Mouse (Mus musculus) midbrain, embryonic 15.5 days (tissue): Measurements from ENCODE around the gene Armcx3. TPM values are rescaled to one million over a fixed set of nuclear protein-coding genes. Genes with fewer than 3 reads are reported as not detected.
"Not testable (repeated sequence)": the region's sequence is repeated elsewhere in the genome, so short reads cannot be mapped to it uniquely, and the experiment has no call there.

Source experiments
- ATAC-seq: fragments of 200-750 bp; cut with Nextera tagmentation; replicated peaks from 2 replicates; pipeline ENCODE4 v1.8.0; 2017; ENCODE audit warnings: moderate TSS enrichment
- H3K27ac ChIP-seq: fragments of 300-500 bp; sonication (generic); 2 replicates; pipeline ENCODE4 v1.5.1; 2015; ENCODE audit warnings: mild to moderate bottlenecking, inconsistent platforms
- H3K27me3 ChIP-seq: fragments of 300-500 bp; sonication (generic); replicated peaks from 2 replicates; pipeline ENCODE4 v1.6.1; 2015; ENCODE audit warnings: inconsistent platforms
- H3K36me3 ChIP-seq: fragments of 300-500 bp; sonication (generic); replicated peaks from 2 replicates; pipeline ENCODE4 v1.6.1; 2015; ENCODE audit warnings: inconsistent platforms
- H3K4me1 ChIP-seq: fragments of 300-500 bp; sonication (generic); 2 replicates; pipeline ENCODE4 v1.6.1; 2015; ENCODE audit warnings: inconsistent platforms
- H3K4me2 ChIP-seq: fragments of 300-500 bp; sonication (generic); 2 replicates; pipeline ENCODE4 v1.6.1; 2015; ENCODE audit warnings: inconsistent platforms, mild to moderate bottlenecking, moderate library complexity
- H3K4me3 ChIP-seq: fragments of 300-500 bp; sonication (generic); 2 replicates; pipeline ENCODE4 v1.5.1; 2015; ENCODE audit warnings: mild to moderate bottlenecking, inconsistent platforms
- H3K9ac ChIP-seq: fragments of 300-500 bp; sonication (generic); 2 replicates; pipeline ENCODE4 v1.6.1; 2015; ENCODE audit warnings: mild to moderate bottlenecking, inconsistent platforms
- H3K9me3 ChIP-seq: fragments of 300-500 bp; sonication (generic); 2 replicates; pipeline ENCODE4 v1.6.1; 2016; ENCODE audit warnings: inconsistent platforms
- WGBS: fragments of 180-500 bp; shearing (Covaris S2); methylation state at CpG from one replicate; pipeline ENCODE4 v1.1.7; 2015; ENCODE audit warnings: mixed read lengths; 5-methylcytosine and 5-hydroxymethylcytosine counted together
- microRNA-seq: library from miRNA; unstranded; fragments of <30 nt; microRNA quantifications from one replicate; pipeline ENCODE4, GENCODE M21; 2016
- polyA plus RNA-seq: library from polyadenylated mRNA; unstranded; fragments of >200 nt; fragmentation: Nextera tagmentation; extraction: Ambion mirVana; gene quantifications from 2 replicates; pipeline ENCODE4 v1.2.1, GENCODE M21; 2015

The Armcx3 gene
- polyA plus RNA-seq, 1 experiment from 2014 or later, result 73.2 TPM

GRCm38 (mm10) chrX:134752584-134752983, 3.8 kb upstream of the Armcx3 start:
- ATAC-seq, result no peak
- no peak overlapping the region for H3K4me3 ChIP-seq
- no peaks in the 10 kb centered on the region for H3K36me3 ChIP-seq
- no peak overlapping the region for H3K9ac ChIP-seq
- peaks cover 5% of the 10 kb centered on the region; the same call in 1 of the 2 replicates for H3K27me3 ChIP-seq
- no peak overlapping the region for H3K27ac ChIP-seq
- H3K9me3 ChIP-seq, result no peaks in the 10 kb centered on the region
- WGBS, result 24% methylated on average over 4 of the region's 4 CpGs
- H3K4me2 ChIP-seq, result no peak overlapping the region
- peaks cover 8% of the 10 kb centered on the region for H3K4me1 ChIP-seq

DNA sequence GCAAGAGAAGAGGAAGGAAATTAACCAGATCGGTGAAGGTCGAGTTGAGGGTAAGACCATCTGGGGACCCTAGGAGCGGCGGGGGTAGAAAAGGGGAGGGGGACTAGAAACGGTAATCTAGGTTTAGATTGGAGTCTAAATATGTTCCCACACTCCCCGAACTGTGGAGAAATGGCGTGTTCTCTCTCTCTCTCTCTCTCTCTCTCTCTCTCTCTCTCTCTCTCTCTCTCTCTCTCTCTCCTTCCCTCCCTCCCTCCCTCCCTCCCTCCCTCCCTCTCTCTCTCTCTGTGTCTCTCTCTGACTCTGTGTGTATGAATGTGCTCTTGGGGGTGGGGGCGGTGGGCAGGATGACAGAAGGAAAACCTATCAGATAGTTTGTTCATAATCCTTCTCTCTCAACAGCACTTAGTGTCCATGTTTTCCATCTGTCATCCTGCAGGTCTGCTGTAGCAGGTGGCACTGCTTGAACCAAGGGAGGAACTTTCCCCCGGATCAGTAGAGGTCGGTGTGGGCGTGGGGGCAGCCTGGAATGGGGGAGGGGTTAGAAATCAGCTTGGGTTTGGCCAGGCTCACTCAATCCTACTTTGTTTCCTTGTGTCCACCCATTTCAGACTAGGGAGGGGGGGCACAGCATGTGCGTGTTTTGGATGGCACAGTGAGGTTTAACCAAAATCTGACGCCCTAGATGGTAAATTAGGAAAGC, 1.0 kb downstream of the Armcx3 start:
- ATAC-seq, result peak; percentile 50

GRCm38 (mm10) chrX:134763428-134764198, 7.2 kb downstream of the Armcx3 start:
- not testable (repeated sequence) for H3K4me3 ChIP-seq, H3K4me2 ChIP-seq, H3K4me1 ChIP-seq, H3K27me3 ChIP-seq, H3K27ac ChIP-seq, H3K9ac ChIP-seq, ATAC-seq, H3K9me3 ChIP-seq, H3K36me3 ChIP-seq
- 56% methylated on average over 4 of the region's 4 CpGs for WGBS

More for the DNA sequence above, 1.0 kb downstream of the Armcx3 start:
- H3K4me1 ChIP-seq, result peaks cover 6% of the 10 kb centered on the region; the same call in 1 of the 2 replicates
- H3K4me2 ChIP-seq, result peak overlapping the region; percentile 51
- peaks cover 3% of the 10 kb centered on the region; the same call in 1 of the 2 replicates for H3K27me3 ChIP-seq
- peak overlapping the region; percentile 52 for H3K9ac ChIP-seq
- H3K36me3 ChIP-seq, result no peaks in the 10 kb centered on the region
- peak overlapping the region; percentile 69; the same call in 1 of the 2 replicates for H3K27ac ChIP-seq
- no peaks in the 10 kb centered on the region for H3K9me3 ChIP-seq
- peak overlapping the region; percentile 53 for H3K4me3 ChIP-seq
- WGBS, result 25% methylated on average over 13 of the region's 13 CpGs

DNA sequence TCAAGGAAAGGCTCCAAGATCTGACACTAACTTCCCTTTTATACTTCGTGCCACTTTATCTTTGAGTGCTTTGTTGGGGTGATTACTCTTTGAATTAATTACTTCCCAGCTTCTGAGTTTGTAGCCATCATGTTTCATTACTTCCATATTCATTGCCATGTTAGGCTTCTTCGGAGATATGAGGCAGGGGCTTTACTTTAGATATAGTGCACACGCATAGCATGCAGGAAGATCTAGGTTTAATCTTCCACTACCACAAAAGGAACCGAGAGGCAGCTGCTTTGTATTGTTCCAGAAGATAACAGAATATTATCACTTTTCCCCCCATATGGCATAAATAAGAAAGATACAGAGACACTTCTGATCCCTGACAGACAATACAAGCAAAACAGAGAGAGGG, 31.3 kb downstream of the Armcx3 start:
- no peak overlapping the region for H3K4me2 ChIP-seq
- no peak overlapping the region for H3K27ac ChIP-seq
- H3K4me3 ChIP-seq, result no peak overlapping the region
- ATAC-seq, result no peak
- H3K4me1 ChIP-seq, result no peaks in the 10 kb centered on the region
- no peaks in the 10 kb centered on the region for H3K9me3 ChIP-seq
- no peaks in the 10 kb centered on the region for H3K36me3 ChIP-seq
- WGBS, result 70% methylated on average over 4 of the region's 4 CpGs
- H3K9ac ChIP-seq, result no peak overlapping the region
- 0 out of 2 replicates have a peak, but pooled peaks cover 3% of the 10 kb centered on the region for H3K27me3 ChIP-seq

DNA sequence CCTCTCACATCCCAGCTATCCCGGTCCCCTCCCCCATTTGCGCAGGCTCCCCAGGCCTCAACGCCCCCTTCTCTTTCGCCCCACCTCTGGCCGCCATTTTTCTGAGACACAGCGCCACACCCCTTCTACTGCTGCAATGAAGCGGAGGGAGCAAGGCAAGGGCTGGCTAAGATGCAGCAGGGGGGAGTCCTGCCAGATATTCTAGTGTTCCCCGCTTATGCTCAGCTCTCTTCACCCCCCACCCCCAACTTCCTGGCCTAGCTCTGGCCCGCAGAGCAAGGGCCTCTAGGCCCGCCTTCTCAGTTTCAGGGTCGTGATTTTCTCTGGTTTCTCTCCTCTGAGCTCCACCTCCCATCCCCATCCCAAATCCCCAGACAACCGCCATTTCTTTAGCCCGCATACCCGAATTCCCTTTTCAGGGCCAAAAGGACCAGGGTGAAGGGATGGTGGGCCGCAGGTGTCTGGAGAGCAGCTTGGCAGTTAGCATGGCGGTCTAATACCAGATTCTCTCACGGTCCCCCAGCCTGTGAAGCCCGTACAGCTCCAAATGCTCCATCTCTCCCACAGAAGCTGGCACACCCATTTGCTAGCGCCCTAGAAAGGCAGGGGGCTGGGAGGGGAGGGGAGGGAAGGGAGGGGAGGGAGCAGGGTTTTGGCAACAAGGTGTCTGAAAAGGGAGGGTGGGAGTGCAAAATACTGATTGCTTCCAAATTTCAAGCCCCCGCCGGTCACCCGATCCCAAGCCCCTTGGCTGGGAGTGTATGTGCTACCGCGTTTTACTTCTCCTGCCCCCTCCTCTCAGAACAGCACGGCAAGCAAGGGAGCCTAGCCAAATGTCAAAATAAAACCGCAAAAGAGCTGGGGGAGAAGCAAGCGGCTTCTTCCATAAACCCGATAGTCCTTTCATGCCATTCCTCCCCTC, 51.7 kb downstream of the Armcx3 start:
- Histone ChIP-seq H3K4me3 (peak overlapping the region; percentile 58), H3K9ac (peak overlapping the region; percentile 75), H3K27me3 (no peaks in the 10 kb centered on the region), H3K27ac (peak overlapping the region; percentile 91), H3K36me3 (no peaks in the 10 kb centered on the region), H3K4me1 (peaks cover 15% of the 10 kb centered on the region; the same call in 1 of the 2 replicates), H3K9me3 (no peaks in the 10 kb centered on the region), H3K4me2 (peak overlapping the region; percentile 53)
- ATAC-seq, result peak; percentile 88
- WGBS, result 21% methylated on average over 28 of the region's 28 CpGs

DNA sequence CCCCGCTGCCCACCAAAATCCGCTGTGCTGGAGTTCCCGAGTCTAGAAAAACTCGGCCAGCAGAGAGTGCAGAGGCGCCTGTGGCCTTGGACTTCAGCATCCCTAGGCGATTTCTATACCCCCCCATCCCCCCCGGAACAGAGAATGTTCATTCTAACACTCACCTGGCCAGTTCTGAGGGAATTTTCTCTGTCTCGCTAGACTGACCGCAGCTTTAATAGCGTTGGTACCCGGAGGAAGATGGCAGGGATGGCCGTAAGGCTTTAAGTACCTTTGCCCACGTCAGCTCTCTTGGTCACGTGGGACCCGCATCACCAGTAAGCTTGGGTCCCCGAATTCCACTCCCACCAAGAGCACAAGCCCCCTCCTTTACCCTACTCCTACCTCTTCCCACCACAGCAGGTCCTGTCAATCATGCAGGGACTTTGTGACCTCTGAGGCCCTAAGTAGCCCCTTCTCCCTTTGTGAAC, 52.4 kb downstream of the Armcx3 start, which contains the start of gene Armcx2:
Armcx2 (minus strand) TSS at position 467 of the 470 bp plus-strand sequence.
- Histone ChIP-seq H3K4me1 (peaks cover 15% of the 10 kb centered on the region; the same call in 1 of the 2 replicates), H3K27ac (peak within 1 kb of the TSS; percentile 91), H3K9ac (peak within 1 kb of the TSS; percentile 75), H3K4me3 (peak within 1 kb of the TSS; percentile 58), H3K36me3 (no peaks in the 10 kb centered on the region), H3K4me2 (peak within 1 kb of the TSS; percentile 53), H3K9me3 (no peaks in the 10 kb centered on the region), H3K27me3 (no peaks in the 10 kb centered on the region)
- WGBS, result 13% methylated on average over 16 of the region's 16 CpGs
- peak; percentile 92 for ATAC-seq

Small RNAs within 50 kb of the gene (microRNA-seq; reads per million reads assigned to microRNA genes)
- 0.92 reads per million for gene Mir7093

Other genes starting within 250 kb of the Armcx3 start
- gene Timm8a1, start 214.7 kb upstream of the Armcx3 start, polyA plus RNA-seq, result 37.8 and 38.1 TPM in 2 replicates
- 0.75 and 0.77 TPM in 2 replicates for gene Btk, start 173.0 kb upstream of the Armcx3 start, polyA plus RNA-seq
- gene Rpl36a, start 170.9 kb upstream of the Armcx3 start, polyA plus RNA-seq, result 155 and 158 TPM in 2 replicates
- 3.7 and 6.2 TPM in 2 replicates for gene Gla, start 155.5 kb upstream of the Armcx3 start, polyA plus RNA-seq
- gene Hnrnph2, start 155.4 kb upstream of the Armcx3 start, polyA plus RNA-seq, result 145 and 146 TPM in 2 replicates
- gene Armcx4, start 70.1 kb upstream of the Armcx3 start, polyA plus RNA-seq, result 6.8 and 7.0 TPM in 2 replicates
- 85.2 and 89.1 TPM in 2 replicates for gene Armcx1, start 38.6 kb upstream of the Armcx3 start, polyA plus RNA-seq
- 44.8 and 52.8 TPM in 2 replicates for gene Armcx6, start 5.2 kb upstream of the Armcx3 start, polyA plus RNA-seq
- gene Armcx2, start 52.6 kb downstream of the Armcx3 start, polyA plus RNA-seq, result 92.2 and 101 TPM in 2 replicates
- gene Nxf2, start 208.2 kb downstream of the Armcx3 start, polyA plus RNA-seq, result 0.25 and 0.29 TPM in 2 replicates